Mouse (Mus musculus) lung, postnatal 36 days (tissue): ENCODE measurements around the gene Ascl5.

Source experiments
- DNase-seq: peaks from one replicate; pipeline ENCODE4 v3.0.0; 2022; ENCODE audit warnings: mixed read lengths

Gene Ascl5

GRCm38 (mm10) chr1:136052547-136052946 lies 1.9 kb downstream of the Ascl5 start, which contains the start of gene Cacna1s:
TSS of gene Cacna1s (plus strand) at chr1:136052750.
- no peak for DNase-seq

GRCm38 (mm10) chr1:136055771-136056170 lies 5.2 kb downstream of the Ascl5 start:
- DNase-seq = no peak

- DNase-seq = no peak
Observed at GRCm38 (mm10) chr1:136058594-136058993, 8.0 kb downstream of the Ascl5 start.

- peak; percentile 85 for DNase-seq
Observed at GRCm38 (mm10) chr1:136061041-136061789, 10.6 kb downstream of the Ascl5 start.

GRCm38 (mm10) chr1:136061790-136062141 lies 11.2 kb downstream of the Ascl5 start:
- DNase-seq = no peak

GRCm38 (mm10) chr1:136063991-136064390 lies 13.4 kb downstream of the Ascl5 start:
- DNase-seq = no peak

GRCm38 (mm10) chr1:136066621-136067020 lies 16.0 kb downstream of the Ascl5 start:
- no peak for DNase-seq

GRCm38 (mm10) chr1:136067579-136067978 lies 17.0 kb downstream of the Ascl5 start:
- DNase-seq = no peak

GRCm38 (mm10) chr1:136076086-136076485 lies 25.5 kb downstream of the Ascl5 start:
- peak; percentile 65 for DNase-seq

GRCm38 (mm10) chr1:136077656-136078055 lies 27.1 kb downstream of the Ascl5 start:
- no peak for DNase-seq

GRCm38 (mm10) chr1:136081161-136081560 lies 30.6 kb downstream of the Ascl5 start:
- DNase-seq = no peak

GRCm38 (mm10) chr1:136085988-136086685 lies 35.5 kb downstream of the Ascl5 start:
- DNase-seq = peak; percentile 1

GRCm38 (mm10) chr1:136089368-136090165 lies 39.0 kb downstream of the Ascl5 start:
- no peak for DNase-seq

- no peak for DNase-seq
Observed at GRCm38 (mm10) chr1:136093726-136094125, 43.1 kb downstream of the Ascl5 start.

GRCm38 (mm10) chr1:136094807-136095206 lies 44.2 kb downstream of the Ascl5 start:
- DNase-seq = no peak
